Mouse (Mus musculus) hematopoietic stem cell, adult 5-6 weeks (primary cell): ENCODE results near the gene Olfr1423. TPM values are rescaled to one million over a fixed set of nuclear protein-coding genes. Genes with fewer than 3 reads are reported as not detected.

Experiments
- ATAC-seq, 2 experiments: fragments of 125-278 bp in 1 of 2; replicated peaks in 1 of 2; 2 replicates each; pipeline ENCODE4 v1.8.0; 2016 to 2017; ENCODE audit warnings: inconsistent platforms in 2 of 2, mild to moderate bottlenecking in 2 of 2, moderate number of reproducible peaks in 2 of 2, low read depth in 1 of 2, moderate TSS enrichment in 1 of 2; ENCODE audit not compliant: low FRiP score in 2 of 2, poor library complexity in 2 of 2, severe bottlenecking in 2 of 2, insufficient read depth in 1 of 2, low TSS enrichment in 1 of 2
- total RNA-seq: library from RNA; stranded (forward); fragments of 172-1452, 232-1000 nt; gene quantifications from 2 replicates; pipeline ENCODE4 v1.2.3, GENCODE M21; 2017

Olfr1423 gene
- total RNA-seq, 1 experiment from 2014 or later, result not detected

DNA sequence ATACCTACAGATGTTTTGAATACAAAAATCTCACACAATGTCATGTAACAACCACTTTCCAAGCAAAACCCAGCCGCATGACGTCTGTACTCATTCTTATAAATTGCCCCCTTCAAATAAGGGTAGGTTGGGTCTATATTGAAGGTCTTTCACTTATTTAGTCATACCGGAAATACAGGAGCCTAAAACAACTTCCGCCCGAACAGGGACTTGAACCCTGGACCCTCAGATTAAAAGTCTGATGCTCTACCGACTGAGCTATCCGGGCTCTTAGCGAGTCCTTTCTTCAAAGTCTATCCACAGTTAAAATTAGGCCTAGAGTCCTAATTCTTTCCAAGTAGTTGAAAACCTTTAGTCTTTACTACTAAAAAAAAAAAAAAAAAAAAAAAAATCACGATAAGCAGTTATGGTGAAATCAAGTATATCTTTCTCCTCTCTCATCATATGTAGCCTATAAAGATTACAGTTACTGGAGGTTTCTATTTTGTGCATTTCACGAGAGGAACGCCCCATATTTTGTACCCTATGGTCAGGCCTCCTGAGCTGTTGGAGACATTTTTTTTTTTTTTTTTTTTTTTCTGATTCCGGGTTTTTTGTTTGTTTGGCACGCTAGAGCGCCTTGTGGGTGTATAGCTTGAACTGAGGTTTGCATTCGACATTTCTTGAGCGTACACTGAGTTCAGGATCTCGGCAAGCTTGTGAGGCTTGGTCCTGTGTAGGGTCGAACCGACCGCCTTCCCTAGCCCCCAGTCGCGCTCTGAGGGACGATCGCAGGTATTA is 31.4 kb downstream of the Olfr1423 start:
- no peak for ATAC-seq

DNA sequence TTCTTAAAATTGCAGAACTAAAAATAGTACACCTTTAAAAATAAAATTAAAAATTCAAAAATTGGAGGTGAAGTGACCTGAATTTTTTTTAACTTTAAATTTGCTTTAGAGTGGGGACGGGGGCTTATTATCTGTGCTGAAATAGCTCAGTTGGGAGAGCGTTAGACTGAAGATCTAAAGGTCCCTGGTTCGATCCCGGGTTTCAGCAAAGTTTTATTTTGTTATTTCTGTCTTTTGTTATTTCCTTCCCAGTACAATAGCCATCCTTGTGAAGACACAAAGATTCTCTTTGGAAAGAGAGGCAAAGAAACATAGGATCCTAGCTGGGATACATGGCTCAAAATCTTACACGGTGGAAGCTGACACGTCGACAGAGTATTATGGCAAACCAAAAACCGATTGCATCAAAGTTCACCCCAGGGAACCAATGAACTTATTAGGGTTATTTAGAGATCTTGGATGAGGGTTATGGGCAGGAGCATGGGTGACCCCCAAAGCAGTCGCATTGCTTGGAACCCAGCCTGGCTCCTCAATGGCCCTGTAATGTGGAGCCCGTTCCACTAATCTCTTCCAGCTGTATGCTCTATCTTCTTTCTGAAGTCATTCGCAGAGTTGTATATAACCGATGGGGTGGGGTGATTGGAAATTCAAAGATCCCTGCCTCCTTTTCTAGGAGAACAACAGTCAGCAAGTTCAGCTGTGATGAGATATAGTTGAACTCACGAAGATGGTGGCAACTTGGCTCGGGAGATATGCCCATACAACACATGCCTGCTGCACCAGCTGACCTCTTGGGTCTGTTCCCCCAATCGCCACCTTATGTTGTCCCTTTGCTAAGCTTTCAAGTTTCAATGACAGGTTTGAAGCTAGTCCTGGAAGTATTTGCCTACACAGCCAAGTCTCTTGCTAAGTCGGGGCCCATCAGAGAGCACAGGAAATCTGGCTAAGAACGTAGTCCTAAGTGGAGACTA is 32.4 kb downstream of the Olfr1423 start:
- no peak for ATAC-seq

GRCm38 (mm10) chr19:12007105-12007931 is 33.8 kb downstream of the Olfr1423 start:
- ATAC-seq, result no peak

GRCm38 (mm10) chr19:12006361-12006947 is 34.7 kb downstream of the Olfr1423 start:
- ATAC-seq, result no peak

- peak; percentile 55 to 63 for ATAC-seq
Observed at GRCm38 (mm10) chr19:12005376-12006360, 35.4 kb downstream of the Olfr1423 start.

DNA sequence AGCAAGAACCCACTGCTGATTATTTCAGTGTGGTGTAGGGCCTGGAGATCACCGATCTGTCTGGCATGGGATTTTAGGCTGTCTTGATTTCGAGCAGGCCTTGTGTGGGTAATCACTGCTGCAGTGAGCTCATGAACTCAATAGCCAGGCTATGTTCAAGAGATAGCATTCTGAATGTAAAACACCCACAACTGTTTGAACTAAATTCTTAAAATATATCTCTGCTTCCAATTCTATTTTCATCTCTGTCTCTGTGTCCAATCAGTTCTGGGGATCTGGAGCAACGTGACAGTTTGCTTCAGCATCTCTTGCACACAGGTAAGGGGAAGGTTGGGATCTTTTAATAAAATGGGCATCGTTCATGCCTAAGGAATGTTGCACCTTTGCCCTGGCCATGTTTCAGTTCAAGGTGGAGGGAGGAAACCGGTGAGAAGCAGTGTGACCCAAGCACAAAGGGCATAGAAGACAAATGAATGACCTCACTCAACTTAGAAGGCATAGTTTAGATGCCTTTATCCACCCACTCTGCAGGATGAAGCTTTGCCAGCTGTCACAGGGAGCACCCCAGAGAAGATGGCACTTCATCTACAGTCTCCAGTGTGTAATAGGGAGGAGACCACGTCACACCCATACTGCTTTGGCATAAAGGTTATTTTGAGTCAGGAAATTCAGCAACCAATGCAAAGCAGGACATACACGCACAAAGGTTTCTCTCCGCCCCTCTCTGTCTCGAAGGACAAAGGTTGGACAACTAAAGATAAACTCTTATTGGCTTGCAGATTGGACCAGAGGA is 36.7 kb downstream of the Olfr1423 start:
- no peak for ATAC-seq

DNA sequence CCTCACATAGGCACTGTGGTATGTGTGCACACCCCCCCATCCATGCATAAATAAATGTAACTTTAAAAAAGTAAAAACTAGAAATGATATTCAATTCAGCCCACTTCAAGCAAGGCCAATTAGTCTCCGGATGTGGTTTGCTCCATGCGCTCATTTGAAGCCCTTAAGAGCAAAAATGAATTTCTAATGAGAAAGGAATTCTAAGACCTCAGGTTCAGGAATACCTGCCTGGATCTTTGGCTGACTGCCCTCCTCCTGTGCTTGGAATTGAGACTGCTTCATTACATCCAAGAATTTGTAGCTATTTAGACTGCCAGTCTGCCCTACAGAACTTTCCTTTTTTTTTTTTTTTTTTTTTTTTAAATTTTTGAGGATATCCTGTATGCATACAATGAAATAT is 37.5 kb downstream of the Olfr1423 start:
- ATAC-seq, result no peak

DNA sequence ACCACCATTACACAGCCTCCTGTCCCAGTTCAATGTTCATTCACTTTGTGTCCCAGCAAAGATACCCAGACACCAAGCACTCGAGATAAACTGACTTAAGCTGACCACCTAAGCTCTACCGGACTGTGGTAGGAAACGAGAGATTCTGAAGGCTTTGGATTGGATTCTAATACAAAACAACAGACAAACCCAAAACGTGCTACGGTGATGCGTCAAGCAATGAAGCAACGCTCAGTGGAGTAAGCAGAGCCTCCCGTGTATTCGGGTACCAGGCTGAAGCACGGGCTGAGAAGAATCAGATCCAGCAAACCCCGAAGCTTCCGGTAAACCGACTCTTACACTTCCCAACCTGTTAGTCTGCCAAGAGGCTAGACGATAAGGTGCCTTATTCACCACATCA is 38.3 kb downstream of the Olfr1423 start:
- ATAC-seq, result no peak

- peak; percentile 61 to 72 for ATAC-seq
Observed at GRCm38 (mm10) chr19:12002125-12002524, 39.0 kb downstream of the Olfr1423 start.

DNA sequence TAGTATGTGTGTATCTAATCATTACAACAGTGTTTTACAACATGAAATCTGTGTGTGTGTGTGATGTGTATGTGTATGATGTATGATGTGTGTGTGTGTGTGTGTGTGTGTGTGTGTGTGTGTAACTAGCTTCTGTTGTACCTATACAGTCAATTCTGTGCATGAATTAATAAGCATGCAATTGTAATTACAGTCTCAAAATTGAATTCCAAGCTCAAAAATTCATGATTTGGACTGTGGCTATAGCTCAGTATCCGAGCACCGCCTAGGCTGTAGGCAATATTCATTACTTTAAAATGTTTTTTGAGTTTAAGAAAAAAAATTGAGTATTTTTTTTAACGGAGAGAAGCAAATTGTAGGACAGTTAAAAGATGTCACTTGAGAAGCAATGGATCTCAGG is 39.4 kb downstream of the Olfr1423 start:
- no peak for ATAC-seq

- ATAC-seq, result no peak
Observed at GRCm38 (mm10) chr19:11995722-11996448, 45.2 kb downstream of the Olfr1423 start.

DNA sequence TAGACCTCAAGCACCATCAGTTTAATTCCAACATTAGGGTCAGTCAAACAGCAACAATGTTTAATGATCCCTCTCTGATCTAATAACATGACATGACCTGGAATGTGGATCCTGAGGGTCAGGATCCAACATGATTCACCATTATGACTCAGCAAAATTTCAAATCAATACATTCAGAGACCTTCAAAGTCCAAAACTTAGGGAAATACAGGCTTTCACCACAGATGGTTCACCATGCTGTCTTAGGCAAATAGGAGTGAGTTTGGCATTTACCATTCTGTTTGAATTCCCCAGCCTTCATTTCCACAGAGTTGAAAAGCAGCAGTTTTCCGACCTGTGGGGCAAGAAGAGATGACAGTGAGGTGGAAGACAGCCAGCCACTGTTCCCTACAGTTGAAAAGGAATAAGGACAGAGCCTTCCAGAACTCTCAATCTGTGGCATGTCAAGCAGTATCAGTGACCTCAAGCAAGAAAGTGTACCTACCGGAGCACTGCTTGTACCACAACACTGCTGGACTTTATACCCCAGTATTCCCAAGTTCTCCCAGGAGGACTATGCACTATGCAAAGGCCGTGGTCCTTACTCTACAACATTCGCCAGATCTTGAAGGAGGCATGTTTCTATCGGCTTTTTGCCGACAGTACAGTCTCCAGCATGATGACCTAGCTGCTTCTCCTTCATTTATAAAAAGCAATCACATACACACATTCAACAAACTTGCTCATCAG is 46.2 kb downstream of the Olfr1423 start:
- no peak for ATAC-seq

DNA sequence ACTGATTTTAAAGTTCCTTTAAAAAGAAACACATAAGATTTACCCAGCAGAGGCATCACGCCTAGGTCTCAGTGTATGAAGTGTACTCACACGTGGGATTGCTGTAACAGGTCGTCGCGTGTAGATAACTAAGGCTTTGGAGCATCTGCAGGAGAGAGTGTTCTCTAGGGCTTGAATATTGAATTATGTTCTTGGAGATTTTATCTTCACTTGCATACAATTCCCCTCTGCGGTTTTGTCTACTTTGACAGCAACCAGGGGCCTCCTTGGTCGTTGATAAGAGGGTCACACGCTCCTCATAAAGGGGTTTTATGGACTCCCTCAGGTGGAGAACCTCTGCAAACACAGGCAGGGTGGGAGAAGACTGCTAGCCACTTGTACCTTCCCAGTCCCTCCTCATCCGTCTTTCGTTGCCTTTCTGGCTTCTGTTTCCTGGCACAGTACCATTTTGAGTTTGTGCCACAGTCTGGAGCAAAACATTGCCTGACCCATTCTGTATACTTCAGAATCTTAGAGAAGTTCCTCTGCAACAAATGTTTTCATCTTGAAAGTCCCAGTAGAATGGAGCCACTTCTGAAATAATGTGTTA is 48.6 kb downstream of the Olfr1423 start:
- ATAC-seq, result no peak

DNA sequence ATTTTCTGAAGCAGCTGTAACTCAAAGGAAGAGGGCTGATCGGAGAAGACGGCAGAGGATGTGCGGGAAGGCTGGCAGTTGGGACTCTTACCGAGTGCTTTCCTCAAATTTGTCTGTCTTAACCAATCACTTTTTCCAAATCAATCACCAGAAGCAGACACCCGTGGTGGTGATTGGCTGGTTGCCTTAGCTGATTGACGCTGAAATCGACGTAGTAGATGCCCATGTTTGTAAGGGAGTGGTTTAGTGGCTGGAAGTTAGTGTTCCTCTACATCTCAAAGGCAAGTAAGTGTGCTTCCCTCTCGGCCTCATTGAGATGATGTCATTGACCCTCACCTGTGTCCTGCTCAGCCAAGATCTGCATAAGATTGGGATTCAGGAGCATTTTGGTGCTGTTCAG is 49.1 kb downstream of the Olfr1423 start:
- no peak for ATAC-seq
